Mouse (Mus musculus): ENCODE data around the gene Adamtsl3.

Gene Adamtsl3

GRCm38 (mm10) chr7:82361127-82361526 lies 25.6 kb downstream of the Adamtsl3 start:
- DNase-seq (ENCODE audit: low read depth, low spot score), result peak; percentile 19

- no peak for DNase-seq (ENCODE audit: low read depth, low spot score)
Measured at GRCm38 (mm10) chr7:82364567-82364966, 29.1 kb downstream of the Adamtsl3 start.

- peak; percentile 25 for DNase-seq (ENCODE audit: low read depth, low spot score)
Measured at GRCm38 (mm10) chr7:82366056-82366455, 30.6 kb downstream of the Adamtsl3 start.

- no peak for DNase-seq (ENCODE audit: low read depth, low spot score)
Measured at GRCm38 (mm10) chr7:82366471-82366870, 31.0 kb downstream of the Adamtsl3 start.

- DNase-seq (ENCODE audit: low read depth, low spot score), result no peak
Measured at GRCm38 (mm10) chr7:82368047-82368446, 32.6 kb downstream of the Adamtsl3 start.

- no peak for DNase-seq (ENCODE audit: low read depth, low spot score)
Measured at GRCm38 (mm10) chr7:82370132-82370531, 34.6 kb downstream of the Adamtsl3 start.

GRCm38 (mm10) chr7:82371411-82371810 lies 35.9 kb downstream of the Adamtsl3 start:
- DNase-seq (ENCODE audit: low read depth, low spot score), result no peak

GRCm38 (mm10) chr7:82378311-82378710 lies 42.8 kb downstream of the Adamtsl3 start:
- no peak for DNase-seq (ENCODE audit: low read depth, low spot score)

GRCm38 (mm10) chr7:82379765-82380164 lies 44.3 kb downstream of the Adamtsl3 start:
- DNase-seq (ENCODE audit: low read depth, low spot score), result no peak

- no peak for DNase-seq (ENCODE audit: low read depth, low spot score)
Measured at GRCm38 (mm10) chr7:82382843-82383535, 47.5 kb downstream of the Adamtsl3 start.

GRCm38 (mm10) chr7:82383536-82383848 lies 48.0 kb downstream of the Adamtsl3 start:
- DNase-seq (ENCODE audit: low read depth, low spot score), result no peak

GRCm38 (mm10) chr7:82387121-82387520 lies 51.6 kb downstream of the Adamtsl3 start:
- DNase-seq (ENCODE audit: low read depth, low spot score), result no peak

GRCm38 (mm10) chr7:82394435-82395186 lies 59.1 kb downstream of the Adamtsl3 start:
- no peak for DNase-seq (ENCODE audit: low read depth, low spot score)

- DNase-seq (ENCODE audit: low read depth, low spot score), result no peak
Measured at GRCm38 (mm10) chr7:82395239-82395638, 59.7 kb downstream of the Adamtsl3 start.

GRCm38 (mm10) chr7:82395751-82396512 lies 60.4 kb downstream of the Adamtsl3 start:
- no peak for DNase-seq (ENCODE audit: low read depth, low spot score)

- no peak for DNase-seq (ENCODE audit: low read depth, low spot score)
Measured at GRCm38 (mm10) chr7:82396869-82397268, 61.4 kb downstream of the Adamtsl3 start.

GRCm38 (mm10) chr7:82397632-82398031 lies 62.1 kb downstream of the Adamtsl3 start:
- DNase-seq (ENCODE audit: low read depth, low spot score), result no peak

- DNase-seq (ENCODE audit: low read depth, low spot score), result no peak
Measured at GRCm38 (mm10) chr7:82405466-82406045, 70.1 kb downstream of the Adamtsl3 start.

- no peak for DNase-seq (ENCODE audit: low read depth, low spot score)
Measured at GRCm38 (mm10) chr7:82410966-82411365, 75.5 kb downstream of the Adamtsl3 start.

- no peak for DNase-seq (ENCODE audit: low read depth, low spot score)
Measured at GRCm38 (mm10) chr7:82416653-82417052, 81.2 kb downstream of the Adamtsl3 start.

GRCm38 (mm10) chr7:82417053-82417452 lies 81.6 kb downstream of the Adamtsl3 start:
- DNase-seq (ENCODE audit: low read depth, low spot score), result no peak
